8 mouse cellular contexts compared by ENCODE assay signal in genomic region chr11:85170058-85170740, GRCm38 (mm10). TPM values are rescaled to one million over a fixed set of nuclear protein-coding genes. Genes with fewer than 3 reads are reported as not detected.
A peak's percentile ranks its signal among the peaks of the same experiment; 100 is the strongest.
DNase-seq lines count a peak whose midpoint lies in the region; ATAC-seq and TF ChIP-seq lines count a peak whose summit lies in the region.

1700125H20Rik (plus strand) TSS chr11:85170404.

- no peaks in the 10 kb centered on the region for H3K36me3 ChIP-seq in embryonic facial prominence, embryonic 12.5 days
- no peaks in the 10 kb centered on the region for H3K36me3 ChIP-seq in limb, embryonic 10.5 days
- no peaks in the 10 kb centered on the region for H3K36me3 ChIP-seq in midbrain, embryonic 13.5 days
- no peaks in the 10 kb centered on the region for H3K36me3 ChIP-seq in small intestine, adult 2 months (ENCODE audit: control insufficient read depth, insufficient read depth, low read length)

- no peak within 1 kb of the TSS for H3K27ac ChIP-seq in embryonic facial prominence, embryonic 12.5 days
- peak within 1 kb of the TSS; percentile 77 for H3K27ac ChIP-seq in limb, embryonic 10.5 days
- H3K27ac ChIP-seq in midbrain, embryonic 13.5 days, result no peak within 1 kb of the TSS
- H3K27ac ChIP-seq in small intestine, adult 2 months (ENCODE audit: insufficient read depth, low read depth, low read length), result no peak within 1 kb of the TSS

- 0 out of 2 replicates have a peak within 1 kb of the TSS, but pooled peaks have one; percentile 23 for H3K4me3 ChIP-seq in embryonic facial prominence, embryonic 12.5 days
- peak within 1 kb of the TSS; percentile 46 for H3K4me3 ChIP-seq in limb, embryonic 10.5 days
- peak within 1 kb of the TSS; percentile 27 for H3K4me3 ChIP-seq in midbrain, embryonic 13.5 days (replicated peaks)
- H3K4me3 ChIP-seq in small intestine, adult 2 months (ENCODE audit: low read depth, low read length), result peak within 1 kb of the TSS; percentile 40

- TF ChIP-seq CTCF in small intestine, adult 2 months (IDR thresholded peaks at IDR 0.05; ENCODE audit: extremely low read depth, insufficient read length, insufficient replicate concordance, low read depth, low read length), result peak; percentile 89

- H3K4me1 ChIP-seq in embryonic facial prominence, embryonic 12.5 days, result 0 out of 2 replicates have a peak, but pooled peaks cover 9% of the 10 kb centered on the region
- peaks cover 12% of the 10 kb centered on the region for H3K4me1 ChIP-seq in limb, embryonic 10.5 days
- H3K4me1 ChIP-seq in midbrain, embryonic 13.5 days (replicated peaks), result peaks cover 12% of the 10 kb centered on the region
- no peaks in the 10 kb centered on the region for H3K4me1 ChIP-seq in small intestine, adult 2 months (ENCODE audit: control insufficient read depth, insufficient read depth, insufficient read length, low read length)

- peak within 1 kb of the TSS; percentile 51 for H3K4me2 ChIP-seq in embryonic facial prominence, embryonic 12.5 days (replicated peaks)
- peak within 1 kb of the TSS; percentile 55 for H3K4me2 ChIP-seq in midbrain, embryonic 13.5 days (replicated peaks)

- H3K9me3 ChIP-seq in embryonic facial prominence, embryonic 12.5 days, result no peaks in the 10 kb centered on the region
- no peaks in the 10 kb centered on the region for H3K9me3 ChIP-seq in limb, embryonic 10.5 days (replicated peaks)
- no peaks in the 10 kb centered on the region for H3K9me3 ChIP-seq in midbrain, embryonic 13.5 days

- ATAC-seq in embryonic facial prominence, embryonic 12.5 days (ENCODE audit: insufficient number of reproducible peaks, insufficient read depth, low FRiP score, low TSS enrichment), result peak; percentile 83
- ATAC-seq in midbrain, embryonic 13.5 days, result peak; percentile 94

- H3K9ac ChIP-seq in embryonic facial prominence, embryonic 12.5 days, result peak within 1 kb of the TSS; percentile 17
- peak within 1 kb of the TSS; percentile 53 for H3K9ac ChIP-seq in midbrain, embryonic 13.5 days (replicated peaks)

- H3K27me3 ChIP-seq in embryonic facial prominence, embryonic 12.5 days, result no peaks in the 10 kb centered on the region
- H3K27me3 ChIP-seq in limb, embryonic 10.5 days (ENCODE audit: low read depth, poor library complexity, severe bottlenecking), result no peaks in the 10 kb centered on the region
- no peaks in the 10 kb centered on the region for H3K27me3 ChIP-seq in midbrain, embryonic 13.5 days
- H3K27me3 ChIP-seq in small intestine, adult 2 months (ENCODE audit: control insufficient read depth, insufficient read depth, low read length), result no peaks in the 10 kb centered on the region

- no peak for TF ChIP-seq POLR2A in small intestine, adult 2 months (IDR thresholded peaks at IDR 0.05; ENCODE audit: low read depth, low read length)

- peak; percentile 82 for DNase-seq in 3T3-L1 (ENCODE audit: low read depth, low spot score)
- DNase-seq in adrenal gland, postnatal 36 days, result peak; percentile 94 to 97
- DNase-seq in heart, adult 18-20 months, result peak; percentile 88 to 95
- DNase-seq in kidney, adult 18-20 months, result peak; percentile 90
- peak; percentile 93 for DNase-seq in limb, embryonic 10.5 days (ENCODE audit: low spot score)

- 14% methylated on average over 21 of the region's 21 CpGs for WGBS in embryonic facial prominence, embryonic 12.5 days
- whole genome bisulfite sequencing in limb, embryonic 10.5 days, result 16% methylated on average over 21 of the region's 21 CpGs
- 12% methylated on average over 21 of the region's 21 CpGs for WGBS in midbrain, embryonic 13.5 days
- 8% methylated on average over 21 of the region's 21 CpGs for WGBS in small intestine, adult 2 months

RNA-seq across cellular contexts. Expression of gene 1700125H20Rik, which starts in this region (rescaled TPM):
- 1 to 10 TPM in 1 of 2 experiments, not detected in 1; 3.9 TPM for total RNA-seq in adrenal gland, postnatal 36 days (2021)
- 0.83 and 0.92 TPM in 2 replicates for polyA plus RNA-seq in embryonic facial prominence, embryonic 12.5 days (2016; fragmentation: Nextera tagmentation; extraction: Ambion mirVana)
- total RNA-seq in heart, adult 18-20 months (2021), result not detected
- polyA plus RNA-seq in limb, embryonic 10.5 days (2016; fragmentation: Nextera tagmentation; extraction: Ambion mirVana), result 0.39 TPM in 1 of 2 replicates, not detected in the other
- polyA plus RNA-seq in midbrain, embryonic 13.5 days (2015; fragmentation: Nextera tagmentation; extraction: Ambion mirVana), result 0.48 and 0.52 TPM in 2 replicates
- polyA plus RNA-seq in small intestine, adult 2 months (2012; rRNA removed), result not detected in 2 replicates

Comparison
In these comparisons a context has a peak if more than half of its experiments do, and no peak if none do; other contexts are left out.
1. Peak in ATAC-seq, H3K4me3 ChIP-seq, H3K9ac ChIP-seq and H3K4me2 ChIP-seq in embryonic facial prominence, embryonic 12.5 days; RNA of the gene not detected or under 1 TPM.
2. Peak in DNase-seq in heart, adult 18-20 months; RNA of the gene not detected or under 1 TPM.
3. Peak in DNase-seq, H3K4me3 ChIP-seq and H3K27ac ChIP-seq in limb, embryonic 10.5 days; RNA of the gene not detected or under 1 TPM.
4. Peak in ATAC-seq, H3K4me3 ChIP-seq, H3K9ac ChIP-seq and H3K4me2 ChIP-seq in midbrain, embryonic 13.5 days; RNA of the gene not detected or under 1 TPM.